Mouse (Mus musculus) hindbrain, embryonic 14.5 days (tissue): Measurements from ENCODE around the gene Nabp2. TPM values are rescaled to one million over a fixed set of nuclear protein-coding genes. Genes with fewer than 3 reads are reported as not detected.

Source experiments
- ATAC-seq: fragments of 200-750 bp; cut with Nextera tagmentation; 2 replicates; pipeline ENCODE4 v1.8.0; 2017; ENCODE audit warnings: moderate number of reproducible peaks, mild to moderate bottlenecking, moderate TSS enrichment, moderate library complexity; ENCODE audit not compliant: low FRiP score
- DNase-seq: peaks from one replicate; pipeline ENCODE4 v3.0.0-alpha.2; 2015; ENCODE audit warnings: low spot score
- H3K27ac ChIP-seq: fragments of 300-500 bp; sonication (generic); 2 replicates; pipeline ENCODE4 v1.5.1; 2014; ENCODE audit warnings: mild to moderate bottlenecking, moderate library complexity
- H3K27me3 ChIP-seq: fragments of 300-500 bp; sonication (generic); 2 replicates; pipeline ENCODE4 v1.6.1; 2014; ENCODE audit warnings: mild to moderate bottlenecking, low read length, mixed read lengths; ENCODE audit not compliant: control insufficient read depth, insufficient read depth
- H3K36me3 ChIP-seq: fragments of 300-500 bp; sonication (generic); replicated peaks from 2 replicates; pipeline ENCODE4 v1.6.1; 2014; ENCODE audit not compliant: control insufficient read depth, insufficient read depth
- H3K4me1 ChIP-seq: fragments of 300-500 bp; sonication (generic); replicated peaks from 2 replicates; pipeline ENCODE4 v1.6.1; 2014; ENCODE audit warnings: antibody characterized with exemption, low read length, mixed read lengths; ENCODE audit not compliant: control insufficient read depth, insufficient read depth
- H3K4me2 ChIP-seq: fragments of 300-500 bp; sonication (generic); replicated peaks from 2 replicates; pipeline ENCODE4 v1.6.1; 2014; ENCODE audit warnings: mild to moderate bottlenecking, moderate library complexity
- H3K4me3 ChIP-seq: fragments of 300-500 bp; sonication (generic); replicated peaks from 2 replicates; pipeline ENCODE4 v1.5.1; 2014; ENCODE audit warnings: mild to moderate bottlenecking, low read length
- H3K9ac ChIP-seq: fragments of 300-500 bp; sonication (generic); 2 replicates; pipeline ENCODE4 v1.6.1; 2014
- H3K9me3 ChIP-seq: fragments of 300-500 bp; sonication (generic); 2 replicates; pipeline ENCODE4 v1.6.1; 2016; ENCODE audit warnings: low read length; ENCODE audit not compliant: control insufficient read depth
- WGBS: fragments of 180-500 bp; shearing (Covaris S2); extraction: QIAGEN DNeasy Blood & Tissue Kit; methylation state at CpG from one replicate; pipeline ENCODE4 v1.1.7; 2014; 5-methylcytosine and 5-hydroxymethylcytosine counted together
- microRNA-seq: library from miRNA; unstranded; fragments of <30 nt; microRNA quantifications from one replicate; pipeline ENCODE4, GENCODE M21; 2016
- polyA plus RNA-seq: library from polyadenylated mRNA; unstranded; fragments of >200 nt; fragmentation: Nextera tagmentation; extraction: Ambion mirVana; gene quantifications from 2 replicates; pipeline ENCODE4 v1.2.1, GENCODE M21; 2014

The Nabp2 gene
- polyA plus RNA-seq, 1 experiment from 2014 or later, result 134 TPM

- no peak for ATAC-seq
- peaks cover 86% of the 10 kb centered on the region for H3K36me3 ChIP-seq
- H3K4me2 ChIP-seq, result no peak overlapping the region
- H3K9me3 ChIP-seq, result no peaks in the 10 kb centered on the region
- no peaks in the 10 kb centered on the region for H3K4me1 ChIP-seq
- DNase-seq, result no peak
- no peaks in the 10 kb centered on the region for H3K27me3 ChIP-seq
- H3K27ac ChIP-seq, result no peak overlapping the region
- H3K4me3 ChIP-seq, result no peak overlapping the region
- no peak overlapping the region for H3K9ac ChIP-seq
- 95% methylated on average over 6 of the region's 6 CpGs for WGBS
These were observed 49.5 kb downstream of the Nabp2 start for GRCm38 (mm10) chr10:128361836-128362235.

- 95% methylated on average over 6 of the region's 6 CpGs for WGBS
These were observed 52.1 kb downstream of the Nabp2 start for GRCm38 (mm10) chr10:128359226-128359625.

GRCm38 (mm10) chr10:128358796-128359195, 52.5 kb downstream of the Nabp2 start:
- H3K4me3 ChIP-seq, result no peak overlapping the region
- H3K27ac ChIP-seq, result no peak overlapping the region
- no peaks in the 10 kb centered on the region for H3K27me3 ChIP-seq
- DNase-seq (peak; percentile 66), ATAC-seq (no peak)
- 46% methylated on average over 2 of the region's 2 CpGs for WGBS
- H3K4me2 ChIP-seq, result no peak overlapping the region
- no peaks in the 10 kb centered on the region for H3K4me1 ChIP-seq
- no peak overlapping the region for H3K9ac ChIP-seq
- H3K9me3 ChIP-seq, result no peaks in the 10 kb centered on the region
- peaks cover 98% of the 10 kb centered on the region for H3K36me3 ChIP-seq

More at GRCm38 (mm10) chr10:128359226-128359625, 52.1 kb downstream of the Nabp2 start:
- DNase-seq, result no peak
- Histone ChIP-seq H3K36me3 (peaks cover 96% of the 10 kb centered on the region), H3K9me3 (no peaks in the 10 kb centered on the region), H3K4me2 (no peak overlapping the region), H3K4me1 (no peaks in the 10 kb centered on the region), H3K27ac (no peak overlapping the region), H3K27me3 (no peaks in the 10 kb centered on the region), H3K9ac (no peak overlapping the region), H3K4me3 (no peak overlapping the region)
- ATAC-seq, result no peak

Small RNA genes lying within 50 kb of the gene (microRNA-seq; reads per million reads assigned to microRNA genes)
- gene Gm25361 (not detected), gene Gm26308 (not detected), gene Mir6914 (not detected), gene Mir6915 (0.81 reads per million), gene Mir8105 (0.48 reads per million)

Other genes with a start within 250 kb of the Nabp2 start
- 7.7 and 8.2 TPM in 2 replicates for gene Rbms2, start 231.2 kb downstream of the Nabp2 start, polyA plus RNA-seq
- gene Gls2, start 217.0 kb downstream of the Nabp2 start, polyA plus RNA-seq, result 1.7 and 1.9 TPM in 2 replicates
- 22.4 and 23.2 TPM in 2 replicates for gene Spryd4, start 199.7 kb downstream of the Nabp2 start, polyA plus RNA-seq
- 0.21 TPM in 1 of 2 replicates, not detected in the other for gene Mip, start 185.7 kb downstream of the Nabp2 start, polyA plus RNA-seq
- 15.4 and 16.7 TPM in 2 replicates for gene Timeless, start 179.4 kb downstream of the Nabp2 start, polyA plus RNA-seq
- gene Apon, start 157.4 kb downstream of the Nabp2 start, polyA plus RNA-seq, result 0.19 TPM in 1 of 2 replicates, not detected in the other
- gene Apof, start 142.8 kb downstream of the Nabp2 start, polyA plus RNA-seq, result not detected in 2 replicates
- 20.4 and 20.5 TPM in 2 replicates for gene Stat2, start 140.9 kb downstream of the Nabp2 start, polyA plus RNA-seq
- gene Il23a, start 112.7 kb downstream of the Nabp2 start, polyA plus RNA-seq, result 0.25 and 0.28 TPM in 2 replicates
- gene Pan2, start 108.2 kb downstream of the Nabp2 start, polyA plus RNA-seq, result 17.7 and 19.2 TPM in 2 replicates
- gene Cnpy2, start 89.0 kb downstream of the Nabp2 start, polyA plus RNA-seq, result 187 and 215 TPM in 2 replicates
- gene Cs, start 73.8 kb downstream of the Nabp2 start, polyA plus RNA-seq, result 271 and 304 TPM in 2 replicates
- 50.8 and 54.2 TPM in 2 replicates for gene Coq10a, start 42.5 kb downstream of the Nabp2 start, polyA plus RNA-seq
- gene Ankrd52, start 34.4 kb downstream of the Nabp2 start, polyA plus RNA-seq, result 13.0 and 15.4 TPM in 2 replicates
- 0.22 TPM in 1 of 2 replicates, not detected in the other for gene Slc39a5, start 10.3 kb downstream of the Nabp2 start, polyA plus RNA-seq
- 70.9 and 83.7 TPM in 2 replicates for gene Rnf41, start 165 bp upstream of the Nabp2 start, polyA plus RNA-seq
- 184 and 191 TPM in 2 replicates for gene Smarcc2, start 47.8 kb upstream of the Nabp2 start, polyA plus RNA-seq
- gene Myl6, start 82.7 kb upstream of the Nabp2 start, polyA plus RNA-seq, result 825 and 884 TPM in 2 replicates
- gene Myl6b, start 87.2 kb upstream of the Nabp2 start, polyA plus RNA-seq, result 5.8 and 6.1 TPM in 2 replicates
- gene Esyt1, start 114.4 kb upstream of the Nabp2 start, polyA plus RNA-seq, result 13.7 and 14.5 TPM in 2 replicates
- 14.5 and 16.3 TPM in 2 replicates for gene Zc3h10, start 136.3 kb upstream of the Nabp2 start, polyA plus RNA-seq
- gene Rpl41, start 137.8 kb upstream of the Nabp2 start, polyA plus RNA-seq, result 2,254 and 2,846 TPM in 2 replicates
- gene Pa2g4, start 154.5 kb upstream of the Nabp2 start, polyA plus RNA-seq, result 129 and 149 TPM in 2 replicates
- gene Erbb3, start 178.2 kb upstream of the Nabp2 start, polyA plus RNA-seq, result 1.5 and 1.8 TPM in 2 replicates
- gene Rps26, start 215.3 kb upstream of the Nabp2 start, polyA plus RNA-seq, result 450 and 573 TPM in 2 replicates
- gene Ikzf4, start 234.5 kb upstream of the Nabp2 start, polyA plus RNA-seq, result 17.2 and 18.1 TPM in 2 replicates